In genomic region chr7:133048085-133048630, GRCm38 (mm10) we compare ENCODE assay signal across 19 mouse cellular contexts.
DNase-seq lines count a peak whose midpoint lies in the region; ATAC-seq and TF ChIP-seq lines count a peak whose summit lies in the region.
"Had no signal": no experiment of that assay in that cellular context is flagged by ENCODE, and none has a peak within 500 bp of the region (broad histone marks: within the 10 kb centered on the region; RNA-seq: fewer than 3 reads in every experiment).

No protein-coding gene starts in this region.

- no peak overlapping the region for H3K4me2 ChIP-seq in liver, postnatal 0 days (ENCODE audit: low read depth, low read length)
- no peak overlapping the region for H3K4me2 ChIP-seq in liver, embryonic 11.5 days
- H3K4me2 ChIP-seq in hindbrain, embryonic 11.5 days (replicated peaks; ENCODE audit: low read depth, low read length), result no peak overlapping the region
- H3K4me2 ChIP-seq: forebrain, embryonic 13.5 days; hindbrain, embryonic 13.5 days; limb, embryonic 13.5 days; midbrain, embryonic 11.5 days; neural tube, embryonic 15.5 days had no signal

- H3K36me3 ChIP-seq in heart, embryonic 10.5 days, result peaks cover 30% of the 10 kb centered on the region
- H3K36me3 ChIP-seq in liver, postnatal 0 days (replicated peaks; ENCODE audit: insufficient read depth, low read length), result no peaks in the 10 kb centered on the region
- H3K36me3 ChIP-seq in liver, embryonic 11.5 days (ENCODE audit: control insufficient read depth, insufficient read depth, low read length), result no peaks in the 10 kb centered on the region; the same call in 1 of the 2 replicates
- no peaks in the 10 kb centered on the region for H3K36me3 ChIP-seq in hindbrain, embryonic 11.5 days (ENCODE audit: control insufficient read depth, insufficient read depth, low read length)
- H3K36me3 ChIP-seq: neural tube, embryonic 15.5 days had no signal

- no peak for ATAC-seq in liver, postnatal 0 days
- ATAC-seq in liver, embryonic 11.5 days (replicated peaks; ENCODE audit: low FRiP score), result no peak
- ATAC-seq in monocyte, adult 5-6 weeks (replicated peaks; ENCODE audit: insufficient number of reproducible peaks, low FRiP score, low TSS enrichment, poor library complexity, severe bottlenecking), result peak; percentile 48
- no peak for ATAC-seq in hindbrain, embryonic 11.5 days (ENCODE audit: low FRiP score)
- ATAC-seq: forebrain, embryonic 13.5 days; intestine, postnatal 0 days had no signal

- TF ChIP-seq EP300 in liver, postnatal 0 days (IDR thresholded peaks at IDR 0.05; ENCODE audit: low read depth), result no peak

- peak; percentile 96 for DNase-seq in heart, adult 11 months
- no peak for DNase-seq in heart, embryonic 10.5 days (ENCODE audit: low spot score)
- no peak for DNase-seq in liver, postnatal 0 days
- no peak for DNase-seq in liver, embryonic 11.5 days (ENCODE audit: low spot score)
- no peak for DNase-seq in layer of hippocampus, adult 8-10 months (ENCODE audit: low spot score in 2 of 2)
- DNase-seq in hindbrain, embryonic 11.5 days (ENCODE audit: low spot score), result no peak
- DNase-seq: B cell, adult 2 months; cerebellum, postnatal 36 days; gastrocnemius, postnatal 36 days had no signal

- TF ChIP-seq CTCF in liver, postnatal 0 days (IDR thresholded peaks at IDR 0.05; ENCODE audit: low read depth), result no peak
- TF ChIP-seq CTCF in bone marrow macrophage, adult 2 months (IDR thresholded peaks at IDR 0.05; ENCODE audit: low read depth, low read length), result no peak

- 71% methylated on average over 3 of the region's 3 CpGs for WGBS in heart, embryonic 10.5 days
- WGBS in liver, postnatal 0 days (ENCODE audit: insufficient replicate concordance), result 46% methylated on average over 3 of the region's 3 CpGs
- 54% methylated on average over 3 of the region's 3 CpGs for WGBS in liver, embryonic 11.5 days
- 84% methylated on average over 3 of the region's 3 CpGs for whole genome bisulfite sequencing in hindbrain, embryonic 11.5 days

- no peaks in the 10 kb centered on the region for H3K9me3 ChIP-seq in heart, embryonic 10.5 days
- H3K9me3 ChIP-seq in liver, postnatal 0 days (ENCODE audit: low read length), result no peaks in the 10 kb centered on the region
- no peaks in the 10 kb centered on the region for H3K9me3 ChIP-seq in liver, embryonic 11.5 days (ENCODE audit: control insufficient read depth, low read length)
- no peaks in the 10 kb centered on the region for H3K9me3 ChIP-seq in hindbrain, embryonic 11.5 days (ENCODE audit: control insufficient read depth, low read length)
- H3K9me3 ChIP-seq: embryonic facial prominence, embryonic 10.5 days; forebrain, embryonic 13.5 days; hindbrain, embryonic 13.5 days; limb, embryonic 13.5 days; neural tube, embryonic 15.5 days had no signal

- peaks cover 48% of the 10 kb centered on the region for H3K4me1 ChIP-seq in heart, embryonic 10.5 days
- H3K4me1 ChIP-seq in liver, postnatal 0 days (ENCODE audit: insufficient read depth), result peaks cover 18% of the 10 kb centered on the region
- peaks cover 20% of the 10 kb centered on the region for H3K4me1 ChIP-seq in liver, embryonic 11.5 days (replicated peaks; ENCODE audit: control insufficient read depth, insufficient read depth, low read length)
- peaks cover 61% of the 10 kb centered on the region for H3K4me1 ChIP-seq in bone marrow macrophage, adult 2 months (ENCODE audit: control insufficient read depth, insufficient read depth, low read length)
- H3K4me1 ChIP-seq in hindbrain, embryonic 11.5 days (replicated peaks; ENCODE audit: control insufficient read depth, insufficient read depth, low read length), result no peaks in the 10 kb centered on the region
- H3K4me1 ChIP-seq: forebrain, embryonic 13.5 days had no signal

- no peak overlapping the region; the same call in 1 of the 2 replicates for H3K27ac ChIP-seq in heart, embryonic 10.5 days
- peak overlapping the region; percentile 22; the same call in 1 of the 2 replicates for H3K27ac ChIP-seq in liver, postnatal 0 days (ENCODE audit: low read depth)
- no peak overlapping the region for H3K27ac ChIP-seq in liver, embryonic 11.5 days (ENCODE audit: low read depth, low read length)
- peak overlapping the region; percentile 85 for H3K27ac ChIP-seq in bone marrow macrophage, adult 2 months (ENCODE audit: insufficient read depth, low read depth, low read length)
- no peak overlapping the region for H3K27ac ChIP-seq in hindbrain, embryonic 11.5 days (ENCODE audit: low read depth, low read length)
- H3K27ac ChIP-seq: embryonic facial prominence, embryonic 10.5 days; forebrain, embryonic 13.5 days; hindbrain, embryonic 13.5 days; limb, embryonic 13.5 days; neural tube, embryonic 15.5 days had no signal

- H3K4me3 ChIP-seq in heart, embryonic 10.5 days, result no peak overlapping the region
- H3K4me3 ChIP-seq in liver, postnatal 0 days (ENCODE audit: low read depth, low read length), result no peak overlapping the region
- H3K4me3 ChIP-seq in liver, embryonic 11.5 days (ENCODE audit: low read depth, low read length), result no peak overlapping the region
- H3K4me3 ChIP-seq in bone marrow macrophage, adult 2 months (ENCODE audit: insufficient read depth, low read length), result no peak overlapping the region
- no peak overlapping the region for H3K4me3 ChIP-seq in hindbrain, embryonic 11.5 days (ENCODE audit: low read depth, low read length)
- H3K4me3 ChIP-seq: embryonic facial prominence, embryonic 10.5 days; forebrain, embryonic 13.5 days; hindbrain, embryonic 13.5 days; limb, embryonic 13.5 days; myocyte; neural tube, embryonic 15.5 days had no signal

- no peak overlapping the region for H3K9ac ChIP-seq in liver, postnatal 0 days (replicated peaks)
- H3K9ac ChIP-seq in liver, embryonic 11.5 days (ENCODE audit: low read depth, low read length), result no peak overlapping the region
- H3K9ac ChIP-seq in hindbrain, embryonic 11.5 days (ENCODE audit: low read depth, low read length), result no peak overlapping the region
- H3K9ac ChIP-seq: forebrain, embryonic 13.5 days; hindbrain, embryonic 13.5 days; limb, embryonic 13.5 days; neural tube, embryonic 15.5 days had no signal

- H3K27me3 ChIP-seq in heart, embryonic 10.5 days (ENCODE audit: insufficient read depth, poor library complexity, severe bottlenecking), result no peaks in the 10 kb centered on the region
- H3K27me3 ChIP-seq in liver, postnatal 0 days (ENCODE audit: insufficient read depth, low read length), result no peaks in the 10 kb centered on the region
- no peaks in the 10 kb centered on the region for H3K27me3 ChIP-seq in liver, embryonic 11.5 days (replicated peaks; ENCODE audit: control insufficient read depth, insufficient read depth, low read length)
- no peaks in the 10 kb centered on the region for H3K27me3 ChIP-seq in hindbrain, embryonic 11.5 days (ENCODE audit: control insufficient read depth, insufficient read depth, low read length)
- H3K27me3 ChIP-seq: forebrain, embryonic 13.5 days; hindbrain, embryonic 13.5 days; limb, embryonic 13.5 days; neural tube, embryonic 15.5 days had no signal

- TF ChIP-seq POLR2A in bone marrow macrophage, adult 2 months (IDR thresholded peaks at IDR 0.05; ENCODE audit: borderline replicate concordance, low read depth, low read length), result no peak

Comparison
In these comparisons a context has a peak if more than half of its experiments do, and no peak if none do; other contexts are left out.
1. H3K27ac ChIP-seq: peak in liver, postnatal 0 days (single experiment) and bone marrow macrophage, adult 2 months (single experiment); none in heart, embryonic 10.5 days (single experiment), liver, embryonic 11.5 days (single experiment) and hindbrain, embryonic 11.5 days (single experiment).